Mouse (Mus musculus) midbrain, embryonic 11.5 days (tissue): ENCODE measurements around the gene Faah. TPM values are rescaled to one million over a fixed set of nuclear protein-coding genes. Genes with fewer than 3 reads are reported as not detected.

Experiments used
- ATAC-seq: fragments of 200-750 bp; cut with Nextera tagmentation; 2 replicates; pipeline ENCODE4 v1.8.0; 2017; ENCODE audit warnings: moderate TSS enrichment, moderate library complexity; ENCODE audit not compliant: low FRiP score
- DNase-seq: peaks from one replicate; pipeline ENCODE4 v3.0.0; 2015; ENCODE audit warnings: low spot score; ENCODE audit errors: missing footprints
- H3K27ac ChIP-seq: fragments of 300-500 bp; sonication (generic); 2 replicates; pipeline ENCODE4 v1.5.1; 2014; ENCODE audit warnings: low read depth, low read length
- H3K27me3 ChIP-seq: fragments of 300-500 bp; sonication (generic); 2 replicates; pipeline ENCODE4 v1.6.1; 2014; ENCODE audit warnings: mild to moderate bottlenecking, low read length, moderate library complexity, mixed read lengths; ENCODE audit not compliant: control insufficient read depth, insufficient read depth
- H3K36me3 ChIP-seq: fragments of 300-500 bp; sonication (generic); 2 replicates; pipeline ENCODE4 v1.6.1; 2014; ENCODE audit warnings: mild to moderate bottlenecking, low read length, moderate library complexity, mixed read lengths; ENCODE audit not compliant: control insufficient read depth, insufficient read depth
- H3K4me1 ChIP-seq: fragments of 300-500 bp; sonication (generic); 2 replicates; pipeline ENCODE4 v1.6.1; 2014; ENCODE audit warnings: low read length; ENCODE audit not compliant: control insufficient read depth, insufficient read depth
- H3K4me2 ChIP-seq: fragments of 300-500 bp; sonication (generic); 2 replicates; pipeline ENCODE4 v1.6.1; 2014; ENCODE audit warnings: mild to moderate bottlenecking, moderate library complexity
- H3K4me3 ChIP-seq: fragments of 300-500 bp; sonication (generic); 2 replicates; pipeline ENCODE4 v1.5.1; 2014; ENCODE audit warnings: low read depth, low read length
- H3K9ac ChIP-seq: fragments of 300-500 bp; sonication (generic); 2 replicates; pipeline ENCODE4 v1.6.1; 2014; ENCODE audit warnings: low read length
- H3K9me3 ChIP-seq: fragments of 300-500 bp; sonication (generic); 2 replicates; pipeline ENCODE4 v1.6.1; 2016; ENCODE audit warnings: low read length; ENCODE audit not compliant: control insufficient read depth
- WGBS: fragments of 180-500 bp; shearing (Covaris S2); extraction: QIAGEN DNeasy Blood & Tissue Kit; methylation state at CpG from one replicate; pipeline ENCODE4 v1.1.7; 2014; 5-methylcytosine and 5-hydroxymethylcytosine counted together
- polyA plus RNA-seq: library from polyadenylated mRNA; unstranded; fragments of >200 nt; fragmentation: Nextera tagmentation; extraction: Ambion mirVana; gene quantifications from 2 replicates; pipeline ENCODE4 v1.2.1, GENCODE M21; 2014

The Faah gene
- polyA plus RNA-seq, 1 experiment from 2014 or later = 1.8 TPM

DNA sequence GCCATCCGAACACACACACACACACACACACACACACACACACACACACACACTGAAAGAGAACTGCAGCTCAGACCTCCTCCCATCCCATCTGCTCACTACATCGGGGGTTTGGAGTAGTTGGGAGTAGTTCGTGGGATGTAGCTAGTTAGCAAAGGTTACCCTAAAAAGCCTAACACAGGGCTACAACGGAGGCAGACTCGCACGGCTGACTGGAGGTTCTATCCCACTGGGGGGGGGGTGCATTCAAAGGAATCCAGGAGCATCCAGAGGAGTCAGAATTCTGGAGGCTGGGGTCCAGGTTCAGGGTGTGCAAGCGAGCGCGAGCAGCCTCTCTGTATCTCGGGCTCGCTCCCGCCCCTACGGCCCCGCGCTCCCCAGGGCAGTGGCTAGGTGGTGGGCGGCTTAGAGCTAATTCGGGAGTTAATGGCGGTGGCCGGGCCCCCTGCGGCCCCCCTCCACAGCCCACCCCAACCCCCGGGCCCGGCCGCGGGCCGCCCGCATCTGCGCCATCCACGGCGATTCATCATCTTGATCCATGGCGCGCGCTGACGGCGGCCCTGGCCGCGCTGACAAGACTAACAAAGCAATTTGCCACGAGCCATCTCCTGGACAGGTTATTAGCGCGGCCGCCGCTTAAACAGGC is 73.9 kb downstream of the Faah start:
- H3K27me3 ChIP-seq = peaks cover 65% of the 10 kb centered on the region
- H3K9ac ChIP-seq = peak overlapping the region; percentile 61
- no peaks in the 10 kb centered on the region for H3K9me3 ChIP-seq
- ATAC-seq (peak; percentile 53), DNase-seq (peak; percentile 93)
- H3K36me3 ChIP-seq = no peaks in the 10 kb centered on the region
- 1% methylated on average over 41 of the region's 41 CpGs for WGBS
- peak overlapping the region; percentile 31 for H3K4me3 ChIP-seq
- H3K4me1 ChIP-seq = peaks cover 32% of the 10 kb centered on the region
- H3K4me2 ChIP-seq = peak overlapping the region; percentile 67
- H3K27ac ChIP-seq = no peak overlapping the region

- H3K9me3 ChIP-seq = no peaks in the 10 kb centered on the region
- H3K36me3 ChIP-seq = no peaks in the 10 kb centered on the region
- ATAC-seq = peak; percentile 54
- H3K4me2 ChIP-seq = no peak overlapping the region
- H3K27ac ChIP-seq = no peak overlapping the region
- H3K4me1 ChIP-seq = peaks cover 49% of the 10 kb centered on the region
- DNase-seq = peak; percentile 93
- H3K9ac ChIP-seq = no peak overlapping the region
- WGBS = 3% methylated on average over 8 of the region's 9 CpGs
- peaks cover 67% of the 10 kb centered on the region for H3K27me3 ChIP-seq
- H3K4me3 ChIP-seq = no peak overlapping the region
Observed at GRCm38 (mm10) chr4:115941242-115941820, 76.4 kb downstream of the Faah start.

DNA sequence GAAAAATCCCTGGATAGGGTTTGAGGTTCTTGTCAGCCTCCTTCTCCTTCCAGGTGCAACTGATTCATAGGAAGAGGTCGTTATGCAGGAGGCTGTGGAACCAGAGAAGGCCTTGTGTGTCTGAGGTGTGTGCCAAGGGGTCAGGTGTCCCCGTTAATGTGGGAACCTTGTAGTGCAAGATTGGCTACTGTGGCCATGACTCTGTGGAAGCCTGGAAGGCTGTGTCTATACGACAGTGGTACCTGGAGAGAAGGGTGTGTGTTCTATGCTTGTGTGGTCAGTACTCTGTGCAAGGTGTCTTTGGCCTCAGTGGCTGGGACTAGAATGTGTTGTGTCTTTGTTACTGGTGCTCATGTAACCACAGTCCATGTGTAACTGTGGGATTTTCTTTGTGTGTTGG is 77.0 kb downstream of the Faah start:
- no peak overlapping the region for H3K4me2 ChIP-seq
- no peaks in the 10 kb centered on the region for H3K9me3 ChIP-seq
- no peak overlapping the region for H3K27ac ChIP-seq
- DNase-seq (peak; percentile 93), ATAC-seq (no peak)
- H3K9ac ChIP-seq = no peak overlapping the region
- 2% methylated on average over 3 of the region's 3 CpGs for WGBS
- peaks cover 66% of the 10 kb centered on the region for H3K27me3 ChIP-seq
- no peak overlapping the region for H3K4me3 ChIP-seq
- peaks cover 56% of the 10 kb centered on the region for H3K4me1 ChIP-seq
- H3K36me3 ChIP-seq = no peaks in the 10 kb centered on the region

DNA sequence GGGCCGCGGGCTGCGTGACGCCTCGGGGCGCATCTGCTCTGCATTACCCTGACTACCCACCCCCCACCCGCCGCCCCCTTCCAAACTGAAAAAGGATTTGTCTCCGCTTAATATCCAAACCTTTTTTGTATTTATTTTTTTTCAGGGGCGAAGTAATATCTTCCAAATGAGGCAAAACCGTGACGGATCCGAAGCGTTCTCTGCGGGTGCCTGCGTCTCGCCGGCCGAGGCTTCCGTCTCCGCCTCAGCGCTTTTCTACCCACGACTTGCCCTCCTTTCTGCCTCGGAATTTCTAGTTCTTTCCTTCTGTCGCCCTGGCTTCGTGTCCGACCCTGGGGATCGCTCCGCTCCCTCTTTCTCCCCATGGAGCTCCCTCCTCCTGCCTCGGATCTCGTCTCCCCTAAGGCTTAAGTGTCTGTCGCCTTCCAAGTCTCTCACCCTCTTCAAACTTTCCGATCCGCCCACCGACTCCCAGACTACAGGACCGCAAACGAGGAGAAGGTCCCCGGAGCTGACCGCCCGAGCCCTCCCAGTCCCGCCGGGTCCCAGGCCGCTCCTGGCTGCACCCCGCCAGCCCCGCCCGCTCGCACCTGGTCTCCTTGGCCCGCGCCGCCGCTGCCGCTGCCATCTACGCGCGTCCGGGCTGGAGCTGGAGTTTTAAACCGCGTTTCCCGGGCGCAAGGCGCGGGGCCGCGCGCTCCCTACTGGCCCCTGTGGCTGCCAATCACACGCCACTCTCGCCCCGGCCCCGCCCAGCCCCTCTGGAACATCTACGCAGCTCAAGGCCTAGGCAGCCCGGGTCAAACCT is 78.2 kb downstream of the Faah start, which contains the start of gene Dmbx1:
Gene Dmbx1 (minus strand): TSS at position 632 of the 808 bp plus-strand sequence.
- peak; percentile 82 for ATAC-seq
- peak; percentile 99 for DNase-seq
- H3K27me3 ChIP-seq = peaks cover 62% of the 10 kb centered on the region
- peak within 1 kb of the TSS; percentile 44; the same call in 1 of the 2 replicates for H3K27ac ChIP-seq
- peak within 1 kb of the TSS; percentile 64 for H3K4me2 ChIP-seq
- H3K4me1 ChIP-seq = peaks cover 60% of the 10 kb centered on the region
- peak within 1 kb of the TSS; percentile 57 for H3K4me3 ChIP-seq
- no peaks in the 10 kb centered on the region for H3K9me3 ChIP-seq
- no peaks in the 10 kb centered on the region for H3K36me3 ChIP-seq
- H3K9ac ChIP-seq = peak within 1 kb of the TSS; percentile 66
- WGBS = 1% methylated on average over 70 of the region's 71 CpGs

GRCm38 (mm10) chr4:115938276-115939160 is 79.2 kb downstream of the Faah start:
- Histone ChIP-seq H3K4me2 (peak overlapping the region; percentile 64), H3K9ac (peak overlapping the region; percentile 66), H3K36me3 (no peaks in the 10 kb centered on the region), H3K27me3 (peaks cover 61% of the 10 kb centered on the region), H3K27ac (no peak overlapping the region), H3K4me1 (peaks cover 53% of the 10 kb centered on the region), H3K9me3 (no peaks in the 10 kb centered on the region), H3K4me3 (peak overlapping the region; percentile 57)
- ATAC-seq (no peak), DNase-seq (peak; percentile 98)
- WGBS = under 1% methylated on average over 37 of the region's 37 CpGs

DNA sequence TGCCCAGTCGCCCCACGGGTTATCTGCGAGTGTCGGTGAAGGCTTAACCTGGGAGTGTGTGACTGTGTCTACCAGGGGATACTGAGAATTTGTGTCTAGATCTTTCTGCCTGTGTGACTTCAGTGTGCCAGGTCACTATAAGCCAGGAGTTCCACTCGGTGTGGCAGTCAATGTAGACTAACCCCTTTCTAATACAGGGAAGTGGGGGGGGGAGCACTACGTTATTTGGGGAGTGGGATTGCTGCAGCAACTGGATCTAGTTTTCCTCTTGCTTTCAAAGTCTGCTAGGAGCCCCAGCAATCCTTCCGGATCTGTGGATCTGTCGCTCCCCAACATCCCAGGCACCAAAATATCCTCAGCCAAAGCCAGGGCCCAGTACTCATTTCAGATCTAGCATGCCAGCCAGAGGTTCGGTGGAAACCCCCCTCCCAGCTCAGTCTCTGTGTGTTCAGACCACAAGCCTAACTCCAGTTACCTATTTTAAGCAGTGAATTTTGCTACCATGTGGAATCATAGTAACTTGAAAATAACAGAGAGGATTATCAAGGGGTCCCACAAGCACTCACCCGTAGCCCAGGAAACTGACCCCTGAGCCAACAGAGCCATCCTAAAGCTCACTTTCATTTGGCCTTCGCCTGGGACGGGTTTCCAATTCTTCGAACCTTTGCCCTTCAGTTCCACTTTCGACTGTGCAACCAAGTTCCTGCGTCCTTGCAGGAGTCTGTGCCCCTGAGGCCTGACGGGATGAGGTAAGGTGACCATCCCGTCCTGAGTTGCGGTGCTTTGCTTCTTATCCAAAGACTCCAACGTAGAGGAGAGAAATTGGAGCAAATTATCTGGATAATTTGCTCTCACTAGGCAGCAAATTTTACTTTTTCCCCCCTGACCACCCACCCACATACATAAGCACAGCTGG is 80.4 kb downstream of the Faah start:
- no peak for ATAC-seq
- Histone ChIP-seq H3K27me3 (peaks cover 54% of the 10 kb centered on the region), H3K36me3 (no peaks in the 10 kb centered on the region), H3K4me1 (peaks cover 51% of the 10 kb centered on the region), H3K9me3 (no peaks in the 10 kb centered on the region), H3K27ac (no peak overlapping the region), H3K9ac (peak overlapping the region; percentile 66), H3K4me3 (peak overlapping the region; percentile 57), H3K4me2 (peak overlapping the region; percentile 64)
- peak; percentile 95 for DNase-seq
- 1% methylated on average over 19 of the region's 19 CpGs for WGBS

DNA sequence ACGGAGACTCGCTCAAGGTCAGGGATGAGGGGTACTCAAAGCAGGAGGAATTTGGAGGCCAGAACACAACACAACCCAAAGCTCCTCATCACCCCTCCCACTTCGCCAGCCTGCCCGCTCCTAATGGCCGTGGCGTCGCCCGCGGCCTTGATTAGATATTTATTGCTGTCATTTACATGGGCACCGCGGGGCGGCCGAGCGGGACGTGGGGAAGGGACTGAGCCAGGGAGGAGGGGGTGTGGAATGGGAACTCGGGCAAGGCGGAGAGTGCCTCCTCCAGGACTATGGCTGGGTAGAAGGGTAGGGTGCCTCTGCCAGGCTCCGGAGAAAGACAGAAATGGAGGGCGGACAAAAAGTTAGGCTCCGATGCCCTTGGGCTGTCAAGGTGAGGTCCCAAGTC is 81.1 kb downstream of the Faah start:
- no peak for DNase-seq
- H3K9ac ChIP-seq = peak overlapping the region; percentile 66

More for the DNA sequence above, 81.1 kb downstream of the Faah start:
- Histone ChIP-seq H3K9me3 (no peaks in the 10 kb centered on the region), H3K4me1 (peaks cover 46% of the 10 kb centered on the region), H3K4me3 (peak overlapping the region; percentile 57), H3K4me2 (peak overlapping the region; percentile 64), H3K27me3 (peaks cover 48% of the 10 kb centered on the region), H3K27ac (no peak overlapping the region), H3K36me3 (no peaks in the 10 kb centered on the region)
- ATAC-seq = no peak
- 2% methylated on average over 20 of the region's 20 CpGs for WGBS
